Mouse (Mus musculus) central nervous system, embryonic 18 days (tissue): Measurements from ENCODE around the gene Htr6. TPM values are rescaled to one million over a fixed set of nuclear protein-coding genes. Genes with fewer than 3 reads are reported as not detected.

ENCODE experiments used
- polyA plus RNA-seq: library from polyadenylated mRNA; depleted of rRNA; stranded (reverse); fragments of >200 nt; gene quantifications from 2 replicates; pipeline ENCODE4 v1.2.3, GENCODE M21; 2012; rRNA removed

Htr6 gene
- polyA plus RNA-seq, result 3.9 and 4.5 TPM in 2 replicates

DNA sequence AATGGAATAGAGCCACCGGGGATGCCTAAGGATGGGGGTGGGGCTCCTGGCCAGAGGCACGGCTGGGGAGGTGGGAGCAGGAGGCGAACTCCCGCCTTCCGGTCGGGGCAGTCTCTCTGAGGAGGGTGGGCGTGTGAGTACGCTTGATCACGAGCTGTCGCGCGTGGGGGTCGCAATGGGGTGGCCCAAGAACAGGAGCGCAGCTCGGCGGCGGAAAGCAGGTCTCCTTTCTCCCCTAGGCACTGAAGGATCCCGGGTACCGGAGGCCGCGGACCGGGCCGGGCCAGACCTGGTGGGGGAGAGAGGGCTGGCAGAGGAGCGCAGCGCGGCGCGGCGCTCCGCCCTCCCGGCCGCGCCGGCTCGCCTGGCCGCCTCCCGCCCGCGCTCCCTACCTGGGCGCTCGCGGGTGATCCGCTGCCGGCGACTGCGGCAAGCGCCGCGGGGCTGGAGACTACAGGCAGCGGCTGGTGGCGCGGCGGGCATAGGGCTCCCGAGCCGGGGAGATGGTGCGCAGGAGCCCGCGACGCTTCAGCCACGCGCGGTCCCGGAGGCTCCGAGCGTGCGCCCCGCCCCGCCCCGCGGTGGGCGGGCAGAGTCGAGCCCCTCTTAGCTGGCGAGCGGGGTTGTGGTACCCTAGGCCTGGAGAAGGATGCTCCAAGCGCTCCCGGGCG lies at the start of gene Htr6:
Htr6 (minus strand) TSS at position 530 of the 671 bp plus-strand sequence.

DNA sequence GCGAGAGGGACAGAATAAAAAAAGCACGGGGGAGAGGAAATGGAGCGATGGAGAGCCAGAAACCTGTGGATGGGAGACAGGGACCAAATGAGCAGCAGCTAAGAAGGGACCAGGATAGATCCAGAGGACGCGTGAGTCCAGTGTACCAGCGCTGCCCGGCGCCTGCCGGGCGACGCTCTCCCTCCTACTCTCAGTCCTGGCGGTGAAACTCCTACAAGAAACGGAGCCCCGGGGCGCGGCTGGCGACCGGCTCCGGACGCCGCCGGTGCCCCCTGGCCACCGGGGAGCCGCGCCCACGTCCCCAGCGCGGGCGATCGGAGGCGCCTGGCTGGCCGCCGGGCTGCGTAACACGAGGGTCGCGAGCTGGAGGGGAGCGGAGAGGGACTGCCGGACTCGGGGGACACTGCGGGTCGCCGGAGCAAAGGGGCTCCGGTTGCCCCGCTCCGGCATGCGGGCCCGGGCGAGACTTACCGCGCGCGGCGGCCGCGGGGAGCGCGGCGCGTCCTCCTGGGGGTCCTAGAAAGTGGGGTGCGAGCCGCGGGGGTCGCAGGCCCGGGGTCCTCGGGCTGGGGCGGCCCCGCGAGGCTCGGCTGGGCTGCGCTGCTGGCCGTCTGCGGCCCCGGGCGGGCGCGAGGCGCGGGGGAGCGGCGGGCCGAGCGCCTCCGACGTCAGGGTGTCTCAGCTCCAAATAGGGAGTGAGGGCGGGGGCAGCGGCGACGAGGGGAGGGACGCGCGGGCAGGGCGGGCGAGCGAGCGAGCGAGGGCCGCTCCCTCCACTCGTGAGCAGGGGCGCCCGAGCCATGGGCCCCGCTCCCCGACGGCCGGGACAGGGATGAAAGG lies 17.2 kb upstream of the Htr6 start, which contains the start of gene Nbl1:
Nbl1 (minus strand) TSS at position 638 of the 840 bp plus-strand sequence.

Other genes with a start within 250 kb of the Htr6 start
- gene Pla2g5, start 212.1 kb downstream of the Htr6 start, polyA plus RNA-seq, result 0.84 and 1.0 TPM in 2 replicates
- not detected in 2 replicates for gene Gm13030, start 201.6 kb downstream of the Htr6 start, polyA plus RNA-seq
- gene Pla2g2e, start 197.6 kb downstream of the Htr6 start, polyA plus RNA-seq, result 0.47 TPM in 1 of 2 replicates, not detected in the other
- gene Otud3, start 161.6 kb downstream of the Htr6 start, polyA plus RNA-seq, result 7.9 and 8.1 TPM in 2 replicates
- not detected in 2 replicates for gene Rnf186, start 108.5 kb downstream of the Htr6 start, polyA plus RNA-seq
- gene Tmco4, start 102.7 kb downstream of the Htr6 start, polyA plus RNA-seq, result 1.0 TPM in 2 replicates
- 32.1 and 34.1 TPM in 2 replicates for gene Nbl1, start 17.4 kb upstream of the Htr6 start, polyA plus RNA-seq
- 180 and 183 TPM in 2 replicates for gene Minos1, start 55.5 kb upstream of the Htr6 start, polyA plus RNA-seq
- 154 and 170 TPM in 2 replicates for gene Capzb, start 117.3 kb upstream of the Htr6 start, polyA plus RNA-seq
- 20.0 and 20.4 TPM in 2 replicates for gene Pqlc2, start 235.1 kb upstream of the Htr6 start, polyA plus RNA-seq
- 12.2 and 12.5 TPM in 2 replicates for gene Akr7a5, start 235.2 kb upstream of the Htr6 start, polyA plus RNA-seq